Mouse (Mus musculus): ENCODE results near the gene Mns1.

Gene Mns1

DNA sequence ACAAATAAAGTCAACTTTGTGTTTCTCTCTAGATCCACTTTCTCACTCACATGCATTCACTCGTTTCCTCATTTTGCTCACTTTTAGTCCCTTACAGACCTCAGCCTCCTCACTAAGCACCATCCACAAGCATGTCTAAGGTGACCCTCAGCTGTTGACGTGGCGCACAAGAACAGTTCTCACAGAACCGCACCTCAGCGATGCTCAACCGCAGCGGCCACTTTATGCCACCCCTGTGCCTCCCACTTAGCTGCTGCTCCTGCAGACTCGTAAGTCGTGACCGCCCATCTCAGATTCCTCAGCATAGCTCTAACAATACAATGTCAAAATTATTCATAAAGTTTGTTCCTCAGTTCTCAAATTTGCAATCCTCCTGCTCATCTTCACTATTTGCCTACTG, 30.8 kb downstream of the Mns1 start:
- DNase-seq (ENCODE audit: extremely low read depth, low read depth, low spot score) = no peak

DNA sequence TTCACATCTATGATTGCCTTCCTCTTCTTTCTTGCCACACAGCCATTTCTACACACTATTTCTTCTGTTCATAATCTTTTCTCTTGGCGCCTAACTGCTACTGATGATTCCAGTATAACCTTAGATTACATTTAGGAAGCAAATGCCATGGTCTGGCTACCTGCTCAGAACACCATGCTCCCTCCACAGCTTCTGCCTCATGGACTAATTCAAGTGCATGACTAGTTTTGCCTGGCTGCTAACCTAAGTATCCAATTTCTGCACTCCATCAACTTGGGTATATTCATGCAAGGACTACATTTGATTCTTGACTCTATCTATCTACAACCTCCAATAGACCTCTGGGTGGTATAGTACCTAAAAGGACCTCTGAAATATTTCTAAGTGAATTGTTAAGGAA, 32.0 kb downstream of the Mns1 start:
- no peak for DNase-seq (ENCODE audit: extremely low read depth, low read depth, low spot score)

DNA sequence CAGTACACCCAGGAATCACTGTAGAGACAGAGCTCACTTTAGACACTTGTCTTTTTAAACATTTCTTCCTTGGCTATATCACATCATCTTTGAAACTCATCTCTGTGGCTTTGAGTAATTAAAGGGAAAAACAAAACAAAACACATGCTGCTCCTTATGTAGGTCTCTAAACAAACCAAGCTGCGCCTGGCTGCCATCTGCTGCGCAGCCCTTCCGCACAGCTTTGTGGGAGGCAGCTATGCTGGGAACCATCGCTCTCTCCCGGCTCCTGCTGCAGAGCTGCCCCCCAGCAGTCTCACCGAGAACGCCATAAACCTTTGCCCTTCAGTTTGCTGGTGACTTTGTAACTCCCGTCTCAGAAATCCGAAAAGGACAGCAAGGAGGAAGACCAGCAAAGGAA, 37.7 kb downstream of the Mns1 start:
- no peak for DNase-seq (ENCODE audit: extremely low read depth, low read depth, low spot score)

DNA sequence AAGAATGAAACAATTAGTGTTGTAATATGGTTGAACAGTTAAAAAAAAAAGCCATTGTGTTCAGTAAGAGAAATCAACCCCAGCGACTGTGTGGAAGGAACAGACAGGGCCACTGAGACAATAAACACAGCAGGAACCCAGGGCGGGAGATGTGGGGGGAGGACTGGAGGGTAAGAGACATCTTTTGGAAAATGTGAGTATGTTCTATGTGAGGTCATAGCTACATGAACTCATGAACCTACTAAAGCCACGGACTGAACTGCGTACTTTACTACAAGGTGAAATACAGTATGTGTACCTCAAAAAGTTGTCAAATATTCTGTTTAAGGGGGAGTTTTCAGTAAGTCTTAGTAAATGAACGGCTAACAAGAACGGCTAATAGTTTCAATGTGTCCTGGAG, 39.5 kb downstream of the Mns1 start:
- DNase-seq (ENCODE audit: extremely low read depth, low read depth, low spot score) = no peak

DNA sequence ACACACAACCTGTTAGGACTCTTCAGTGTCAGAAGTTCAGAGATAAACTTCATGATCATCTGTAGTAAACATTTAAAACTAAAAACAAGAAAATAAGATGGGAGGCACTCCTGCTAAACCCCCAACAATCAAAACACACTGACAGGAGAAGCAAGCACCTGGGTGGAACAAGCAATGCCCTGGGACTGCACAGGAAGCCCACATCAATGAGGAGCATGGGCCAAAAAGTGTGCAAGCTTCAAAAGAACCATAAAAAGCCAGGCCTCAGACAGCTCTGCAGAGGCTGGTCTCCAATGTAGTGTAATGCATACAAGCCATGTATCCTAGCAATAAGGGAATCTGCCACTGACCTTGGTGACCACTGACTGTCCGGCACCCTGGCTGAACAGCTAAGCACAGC, 41.5 kb downstream of the Mns1 start:
- DNase-seq (ENCODE audit: extremely low read depth, low read depth, low spot score) = no peak

DNA sequence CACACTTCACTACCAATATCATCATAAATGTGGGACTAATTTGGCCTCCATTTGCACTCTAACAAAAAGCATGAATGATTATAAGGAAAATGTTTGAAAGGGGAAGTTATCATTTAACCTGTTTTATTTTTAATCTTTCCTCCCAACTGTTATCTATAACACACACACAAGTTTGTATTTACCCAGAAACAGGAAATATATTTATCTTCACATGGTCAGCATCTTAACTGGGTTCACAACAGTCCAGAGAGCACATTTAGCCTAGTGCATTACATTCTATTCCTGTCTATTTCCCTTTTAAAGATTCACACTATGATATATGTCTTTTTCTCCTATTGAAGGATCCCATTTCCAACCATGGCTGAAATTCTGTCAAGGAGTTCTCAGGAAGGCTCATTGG, 50.7 kb downstream of the Mns1 start:
- no peak for DNase-seq (ENCODE audit: extremely low read depth, low read depth, low spot score)

DNA sequence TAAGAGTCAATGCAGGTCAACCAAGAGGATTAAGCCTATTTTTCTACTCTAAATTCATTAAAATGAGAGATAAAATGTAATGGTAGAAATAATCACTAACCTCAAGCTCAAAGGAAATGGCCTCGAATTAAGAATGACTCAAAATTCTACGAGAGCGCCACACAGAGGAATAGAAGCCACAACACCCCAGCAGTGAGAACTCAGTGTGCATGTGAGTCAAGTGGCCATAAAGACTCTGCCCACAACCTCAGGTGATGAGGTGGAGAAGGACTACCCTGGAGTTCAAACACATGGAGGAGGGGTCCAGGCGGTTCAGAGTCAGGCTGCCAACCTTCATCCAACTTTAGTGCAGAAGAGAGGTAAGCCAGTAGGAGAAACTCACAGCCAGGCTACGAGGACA, 51.3 kb downstream of the Mns1 start:
- no peak for DNase-seq (ENCODE audit: extremely low read depth, low read depth, low spot score)

DNA sequence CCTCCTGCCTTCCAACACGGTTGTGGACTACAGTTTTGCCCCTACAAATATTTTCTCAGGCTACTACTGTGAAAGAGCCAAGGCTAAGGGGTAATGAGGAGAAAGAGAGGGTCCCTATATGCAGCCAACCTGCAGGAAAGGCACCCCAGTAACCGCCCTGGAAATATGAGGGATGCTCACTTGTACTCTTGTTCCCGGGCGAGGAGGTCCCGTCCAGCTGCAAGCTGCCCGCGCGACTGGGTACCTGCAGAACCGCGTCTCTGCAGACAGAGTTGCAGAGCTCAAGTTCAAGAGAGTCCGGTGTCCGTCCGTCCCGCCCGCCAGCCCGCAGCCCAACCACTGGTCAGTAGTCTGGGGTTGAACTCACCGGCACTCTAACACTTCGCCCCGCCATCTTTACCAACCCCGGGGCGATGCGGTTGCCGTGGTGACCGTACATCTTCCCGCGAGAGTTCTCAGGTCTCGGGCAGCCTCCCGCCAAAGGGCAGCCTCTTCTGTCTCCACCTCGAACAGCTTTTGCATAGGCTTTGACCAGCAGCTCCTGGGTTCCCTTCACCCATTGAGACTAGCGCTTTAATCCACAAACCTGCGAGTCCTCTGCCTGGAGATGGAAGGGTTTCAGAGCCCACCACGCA, 53.9 kb downstream of the Mns1 start:
- DNase-seq (ENCODE audit: extremely low read depth, low read depth, low spot score) = no peak

DNA sequence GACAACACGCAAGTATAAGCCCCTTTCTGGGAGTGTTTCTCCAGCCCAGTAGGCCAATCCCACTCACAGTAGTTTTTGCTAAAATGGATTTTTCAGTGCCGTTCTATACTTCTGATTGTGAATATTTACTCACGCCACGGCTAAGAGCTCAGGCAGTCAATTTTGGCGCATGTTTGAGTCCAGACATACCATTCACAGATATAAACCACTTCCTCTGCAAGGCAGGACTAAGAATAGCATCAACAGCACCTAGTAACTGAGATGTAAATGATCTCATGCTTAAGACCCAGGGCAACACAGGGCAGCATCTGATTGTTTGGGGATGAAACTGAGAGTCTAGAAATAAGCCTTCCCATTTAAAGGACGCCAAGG, 54.4 kb downstream of the Mns1 start, which contains the start of gene Tex9:
TSS of gene Tex9 (minus strand) at position 19 of the 372 bp plus-strand sequence.
- no peak for DNase-seq (ENCODE audit: extremely low read depth, low read depth, low spot score)

DNA sequence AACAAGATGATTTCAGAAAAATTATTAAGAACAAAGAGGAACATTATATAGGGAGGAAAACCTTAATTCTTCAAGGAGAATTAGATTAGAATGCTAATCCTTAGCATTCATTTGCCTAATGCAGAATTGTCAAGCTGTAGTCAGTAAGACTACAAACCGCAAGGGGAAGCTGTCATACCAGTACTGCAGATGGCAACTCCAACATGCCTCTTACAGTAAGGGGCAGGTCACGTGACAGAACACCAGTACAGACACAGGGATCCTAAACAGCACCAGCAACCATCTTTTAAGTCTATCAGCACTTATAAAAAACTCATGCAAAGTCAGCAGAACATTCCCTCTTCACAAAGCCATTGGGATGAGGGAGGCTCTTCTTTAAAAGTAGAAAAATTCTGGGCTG, 55.7 kb downstream of the Mns1 start:
- DNase-seq (ENCODE audit: extremely low read depth, low read depth, low spot score) = no peak

DNA sequence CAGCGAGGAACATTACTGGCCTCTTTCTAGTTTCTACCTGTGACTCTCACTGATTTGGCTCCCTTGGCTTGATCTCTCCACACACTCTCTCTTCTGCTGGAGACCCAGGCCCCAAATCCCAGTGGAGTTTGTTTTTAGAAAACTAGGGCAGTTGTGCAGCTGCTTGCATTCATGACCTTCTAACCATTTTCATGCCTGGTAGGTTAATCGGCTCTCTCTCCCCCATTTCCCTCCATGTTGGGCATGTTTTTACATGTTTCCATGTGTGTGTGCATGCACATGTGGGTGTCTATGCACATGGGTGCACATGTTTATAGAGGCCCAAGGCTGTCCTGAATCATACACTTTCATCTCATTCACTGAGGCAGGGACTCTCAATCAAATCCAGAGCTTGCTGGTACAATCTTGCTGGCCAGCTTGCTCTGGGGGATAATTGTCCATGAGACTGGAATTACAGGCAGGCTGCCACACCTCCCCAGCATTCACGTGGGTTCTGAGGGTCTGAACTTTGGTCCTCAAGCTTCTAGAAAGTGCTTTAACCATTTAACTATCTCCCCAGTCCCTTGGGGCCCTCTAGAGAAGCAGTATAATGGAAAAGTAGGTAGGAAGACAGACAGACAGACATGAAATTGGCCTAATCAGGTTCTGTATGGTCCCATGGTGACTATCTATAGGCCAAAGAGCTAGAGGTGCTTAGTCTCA, 56.3 kb downstream of the Mns1 start:
- no peak for DNase-seq (ENCODE audit: extremely low read depth, low read depth, low spot score)

DNA sequence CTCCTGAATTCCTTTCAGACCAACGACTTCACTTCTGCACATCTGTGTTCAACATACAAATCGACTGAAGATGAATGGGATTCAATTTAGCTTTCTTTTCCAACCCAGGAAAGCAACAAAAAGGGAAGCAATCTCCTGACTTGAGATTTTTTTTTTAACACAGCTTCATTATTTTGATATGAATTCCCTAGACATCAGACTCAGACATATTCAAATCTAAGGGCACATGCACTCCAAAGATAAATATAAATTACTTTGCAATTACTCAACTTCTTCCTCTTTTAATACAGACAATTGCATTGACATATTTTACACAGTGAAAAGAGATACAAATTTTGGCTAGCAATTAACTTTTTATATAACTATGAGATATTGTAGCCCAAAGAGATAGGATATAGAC, 58.9 kb downstream of the Mns1 start:
- no peak for DNase-seq (ENCODE audit: extremely low read depth, low read depth, low spot score)

DNA sequence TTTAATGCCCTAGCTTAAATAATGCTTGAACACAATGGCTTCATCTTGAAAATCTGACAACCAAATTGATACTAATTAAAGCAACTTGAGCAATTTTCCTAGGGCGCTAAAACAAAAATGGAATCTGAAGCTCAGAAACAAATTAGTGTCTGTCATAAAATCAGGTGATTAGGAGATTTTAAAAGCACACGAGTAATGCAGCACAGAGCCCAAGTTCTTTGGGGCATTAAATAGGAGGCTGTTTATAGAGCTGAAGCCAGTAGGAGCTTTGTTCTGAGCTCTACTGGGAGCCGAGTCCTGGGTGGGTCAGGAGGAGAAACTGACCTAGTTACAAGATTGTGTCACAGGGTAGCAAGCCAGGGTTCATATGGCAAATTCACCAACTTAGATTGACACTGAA, 59.4 kb downstream of the Mns1 start:
- DNase-seq (ENCODE audit: extremely low read depth, low read depth, low spot score) = no peak

Measured in fat pad, adult 2 months (tissue).